Mouse (Mus musculus) brain, adult 2 months (tissue): Measurements from ENCODE around the gene Rft1.

Source experiments
- DNase-seq: peaks from one replicate; pipeline ENCODE4 v3.0.0; 2011; ENCODE audit warnings: low read depth, low spot score

Rft1 gene

DNA sequence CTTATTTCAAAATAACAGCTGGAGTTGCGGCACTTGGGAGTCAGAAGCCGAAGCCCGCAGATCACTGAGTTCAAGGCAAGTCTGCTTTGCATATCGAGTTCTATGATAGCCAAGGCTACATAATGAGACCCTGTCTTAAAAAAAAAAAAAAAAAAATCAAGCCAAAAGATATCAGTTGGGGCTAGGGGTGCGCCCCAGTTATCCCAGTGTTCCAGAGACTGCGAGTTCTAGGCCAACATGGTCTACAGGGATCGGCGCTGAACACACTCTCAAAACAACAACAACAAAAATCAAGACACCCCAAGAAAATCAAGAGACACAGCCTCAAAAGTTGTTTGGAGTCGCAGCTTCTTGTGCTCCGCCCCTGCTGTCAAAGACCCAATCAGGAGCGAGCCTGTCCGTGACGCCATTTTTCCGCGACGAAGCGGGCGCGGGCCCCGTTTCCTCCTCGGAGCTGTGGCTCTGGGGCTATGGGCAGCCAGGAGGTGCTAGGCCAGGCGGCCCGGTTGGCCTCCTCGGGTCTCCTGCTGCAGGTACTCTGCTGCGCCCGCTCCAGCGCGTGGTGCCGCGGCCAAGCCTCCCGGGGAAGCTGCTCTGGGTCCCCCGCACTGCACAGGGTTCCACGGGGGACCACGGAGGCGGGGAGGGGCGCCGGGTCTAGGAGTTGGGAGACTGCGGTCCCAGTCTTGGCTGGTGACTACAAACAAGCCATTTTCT, at the start of gene Rft1:
Gene Rft1, plus strand, starts transcription at position 418 of the 717 bp plus-strand sequence.
- DNase-seq = peak; percentile 98

DNA sequence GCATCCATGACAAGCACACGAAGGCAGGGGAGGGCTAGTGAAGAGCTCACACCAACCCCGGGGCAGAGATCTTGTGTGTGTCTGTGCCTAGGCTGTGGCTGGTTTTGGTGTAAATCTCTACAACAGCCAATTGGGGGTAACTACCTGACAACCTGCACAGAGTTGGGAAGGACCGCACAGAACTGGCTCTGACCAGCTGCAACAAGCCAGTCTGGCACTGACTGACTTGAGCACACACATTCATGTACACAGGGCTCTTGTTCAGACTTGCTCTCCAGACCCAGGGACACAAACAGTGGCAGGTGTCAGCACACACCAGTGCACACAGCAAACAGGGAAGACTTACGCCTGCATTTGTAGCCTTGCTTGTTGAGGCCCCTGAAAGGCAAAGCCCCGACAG, 47.3 kb upstream of the Rft1 start:
- no peak for DNase-seq

DNA sequence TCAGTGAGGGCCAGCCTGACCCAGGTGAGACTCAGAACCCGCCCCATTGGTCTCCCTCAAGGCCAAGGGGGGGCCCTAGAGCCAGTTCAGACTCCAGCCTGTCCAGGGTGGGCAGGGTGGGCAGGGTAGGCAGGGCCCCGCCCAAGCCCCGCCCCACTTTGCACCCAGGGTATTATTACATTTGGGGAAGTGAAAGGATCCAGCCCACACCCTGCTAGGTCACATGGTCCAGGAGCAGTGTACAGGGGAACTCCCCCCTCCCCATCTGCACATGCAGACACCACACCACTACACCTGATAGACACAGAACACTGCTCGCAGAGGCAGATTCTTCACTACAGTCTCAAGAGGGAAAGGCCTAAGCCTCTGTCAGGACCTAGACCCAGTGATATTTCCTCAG, 46.5 kb upstream of the Rft1 start:
- DNase-seq = no peak

DNA sequence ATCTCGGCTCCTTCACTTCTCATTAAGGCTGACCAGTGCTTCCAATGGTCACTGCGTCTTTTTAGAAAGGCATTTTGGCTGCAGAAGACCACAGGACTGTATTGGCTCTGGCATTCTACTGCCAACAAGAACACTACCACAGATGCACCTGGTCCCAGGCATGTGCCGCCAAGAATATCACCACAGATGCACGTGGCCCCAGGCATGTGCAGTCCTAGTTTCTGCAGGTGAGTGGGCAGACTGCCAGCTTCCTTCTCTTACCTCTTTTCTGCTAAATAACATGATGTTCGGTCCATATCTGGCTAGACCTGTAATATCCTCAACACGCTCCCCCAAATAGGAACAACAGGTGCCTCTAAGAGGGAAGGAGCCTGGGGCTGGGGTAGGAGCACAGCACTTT, 46.0 kb upstream of the Rft1 start:
- DNase-seq = peak; percentile 48

DNA sequence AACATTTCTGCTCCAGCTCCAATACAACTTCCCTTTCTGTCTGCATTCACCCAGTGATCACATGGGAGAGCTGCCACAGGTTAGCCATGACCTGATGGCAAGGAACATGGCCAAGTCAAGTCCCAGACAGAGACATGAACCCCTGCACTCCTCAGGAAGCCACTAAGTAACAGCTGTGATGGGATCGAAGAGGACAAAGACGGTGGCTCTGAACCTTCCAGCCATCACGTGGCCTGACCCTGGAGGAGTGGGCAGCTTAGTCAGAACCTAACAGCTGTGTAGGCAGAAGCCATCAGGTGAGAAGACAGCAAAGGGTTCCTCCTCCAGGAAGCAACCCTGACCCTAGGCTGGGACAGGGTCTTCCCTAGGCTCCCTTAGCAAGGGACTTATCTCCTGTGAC, 44.7 kb upstream of the Rft1 start:
- DNase-seq = no peak

DNA sequence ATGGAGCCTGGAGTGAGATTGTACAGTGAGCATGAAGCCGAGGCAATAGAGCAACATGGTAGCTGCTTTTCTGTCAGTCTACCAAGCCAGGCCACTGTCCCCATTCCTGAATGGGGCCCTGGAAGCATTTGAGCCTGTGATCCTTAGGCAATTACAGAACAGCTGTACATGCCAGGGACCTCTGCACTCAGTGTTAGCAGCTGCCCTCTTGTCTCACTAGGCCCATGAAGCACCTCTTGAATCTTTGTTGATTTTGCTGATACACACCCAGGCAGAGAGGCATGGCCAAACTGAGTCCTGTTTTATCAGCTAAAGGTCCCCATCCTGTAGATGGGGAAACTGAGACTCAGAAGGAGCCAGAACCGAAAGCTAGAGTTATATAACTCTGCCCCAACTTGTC, 43.9 kb upstream of the Rft1 start:
- no peak for DNase-seq

DNA sequence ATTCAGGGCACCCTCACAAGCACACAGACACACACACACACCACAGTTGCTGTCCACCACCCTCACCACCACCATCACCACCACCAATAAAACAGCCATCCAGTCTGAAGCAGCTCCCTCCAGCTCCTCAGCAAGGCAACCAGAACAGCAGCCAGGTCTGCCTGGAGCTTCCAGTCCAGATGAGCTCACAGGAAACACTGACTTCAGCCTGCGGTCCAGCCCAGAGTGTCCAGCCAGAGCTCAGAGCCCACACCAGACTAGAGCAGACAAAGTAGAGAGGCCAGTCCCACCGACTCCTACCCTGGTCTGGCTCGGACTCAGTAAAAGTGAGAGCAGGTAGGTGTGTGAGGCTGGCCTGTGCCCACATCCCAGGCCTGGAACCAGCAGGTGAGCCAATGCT, 43.2 kb upstream of the Rft1 start:
- DNase-seq = no peak

DNA sequence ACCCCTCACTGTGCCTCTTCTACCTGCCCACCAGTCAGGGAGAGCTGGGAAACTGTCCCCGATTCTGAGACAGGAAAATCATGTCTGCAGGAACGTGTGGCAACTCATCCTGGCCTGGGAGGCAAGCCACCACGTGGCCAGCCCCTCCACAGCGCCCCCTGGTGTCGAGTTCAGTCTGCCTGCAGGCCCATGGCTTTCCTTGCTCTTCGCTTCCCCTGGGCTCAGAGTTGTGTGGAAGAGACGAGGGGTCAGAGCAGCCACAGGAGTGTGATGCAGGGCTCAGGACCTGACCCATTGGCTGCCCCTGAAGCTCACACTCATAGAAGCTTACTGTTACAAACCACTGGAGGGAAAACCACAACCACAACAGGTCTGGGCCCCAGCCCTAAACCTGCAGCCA, 41.6 kb upstream of the Rft1 start:
- DNase-seq = peak; percentile 68

DNA sequence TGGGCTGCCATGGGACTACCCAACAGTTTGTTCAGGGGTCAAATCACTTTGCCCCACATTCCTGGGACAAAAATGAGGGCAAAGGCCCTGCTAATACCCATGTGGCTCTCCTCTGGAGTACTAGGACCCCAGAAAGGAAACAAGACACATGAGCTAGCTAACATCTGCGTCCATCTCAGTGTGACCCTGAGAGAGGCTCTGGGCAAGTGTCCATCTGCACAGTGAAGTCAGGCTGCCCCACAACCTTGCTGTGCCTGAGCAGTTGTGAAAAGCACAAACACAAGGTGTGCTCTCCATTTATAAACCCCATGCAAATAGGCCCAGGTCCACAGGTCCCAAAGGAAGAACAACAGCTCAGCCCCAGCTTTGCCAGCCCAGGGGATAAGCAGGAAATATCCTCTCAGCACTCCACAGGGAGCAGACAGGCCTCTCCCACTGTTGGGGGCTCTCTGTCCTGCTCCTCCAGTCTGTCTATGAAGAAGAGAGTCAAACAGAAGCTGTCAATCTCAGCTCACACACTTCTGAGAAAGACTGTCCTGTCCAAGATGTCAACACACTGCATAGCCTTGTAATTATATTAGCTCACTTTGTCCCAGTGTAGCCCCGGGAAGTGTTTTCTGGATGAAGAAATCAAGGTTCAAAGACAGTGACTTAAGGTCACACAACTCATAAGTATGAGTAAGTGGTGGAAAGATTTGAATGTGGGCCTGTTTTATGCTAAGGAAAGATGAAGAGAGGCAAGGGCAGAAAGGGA, 41.0 kb upstream of the Rft1 start:
- no peak for DNase-seq

DNA sequence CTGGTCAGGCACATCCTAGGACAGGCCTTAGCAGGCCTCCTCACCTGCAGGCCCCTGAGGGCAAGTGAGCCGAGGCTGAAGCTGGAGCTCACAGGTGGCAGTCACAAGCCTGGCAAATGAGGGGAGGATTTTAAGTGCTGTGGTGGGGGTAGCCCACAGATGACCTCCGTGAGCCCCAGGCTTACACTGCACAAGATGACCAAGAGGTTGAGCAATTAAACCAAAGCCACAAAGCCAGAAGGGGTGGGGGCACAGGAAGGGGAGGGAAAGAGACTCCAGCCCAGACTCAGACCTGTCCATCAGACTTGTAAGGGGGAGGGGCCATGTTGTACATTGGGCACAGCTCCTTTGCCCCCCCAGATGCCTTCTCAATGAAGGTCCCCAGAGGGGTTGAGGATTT, 37.4 kb upstream of the Rft1 start:
- DNase-seq = no peak

DNA sequence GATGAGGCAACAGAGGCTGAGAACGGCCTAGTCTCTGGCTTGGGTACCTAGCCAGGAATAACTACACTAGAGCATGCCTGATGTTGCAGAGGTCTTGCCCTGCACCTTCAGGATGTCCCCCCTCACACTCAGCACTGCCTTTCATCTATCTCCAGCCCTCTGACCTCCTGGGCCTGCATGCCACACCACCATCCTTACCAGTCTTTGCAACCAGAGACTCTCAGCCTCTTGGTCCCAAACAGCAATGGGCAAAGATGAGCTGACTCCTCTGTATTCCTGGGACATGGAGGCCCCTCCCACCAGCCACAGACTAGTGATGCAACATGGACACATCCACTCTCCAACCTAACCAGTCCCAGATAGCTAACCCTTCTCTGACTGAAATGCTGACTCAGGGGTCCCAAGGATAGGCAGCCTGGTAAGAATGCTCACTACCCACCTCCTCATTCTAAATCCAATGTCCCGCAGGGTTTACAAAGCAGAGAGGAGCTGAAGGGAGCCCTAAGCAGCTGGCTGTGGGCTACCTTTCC, 35.3 kb upstream of the Rft1 start:
- DNase-seq = no peak

DNA sequence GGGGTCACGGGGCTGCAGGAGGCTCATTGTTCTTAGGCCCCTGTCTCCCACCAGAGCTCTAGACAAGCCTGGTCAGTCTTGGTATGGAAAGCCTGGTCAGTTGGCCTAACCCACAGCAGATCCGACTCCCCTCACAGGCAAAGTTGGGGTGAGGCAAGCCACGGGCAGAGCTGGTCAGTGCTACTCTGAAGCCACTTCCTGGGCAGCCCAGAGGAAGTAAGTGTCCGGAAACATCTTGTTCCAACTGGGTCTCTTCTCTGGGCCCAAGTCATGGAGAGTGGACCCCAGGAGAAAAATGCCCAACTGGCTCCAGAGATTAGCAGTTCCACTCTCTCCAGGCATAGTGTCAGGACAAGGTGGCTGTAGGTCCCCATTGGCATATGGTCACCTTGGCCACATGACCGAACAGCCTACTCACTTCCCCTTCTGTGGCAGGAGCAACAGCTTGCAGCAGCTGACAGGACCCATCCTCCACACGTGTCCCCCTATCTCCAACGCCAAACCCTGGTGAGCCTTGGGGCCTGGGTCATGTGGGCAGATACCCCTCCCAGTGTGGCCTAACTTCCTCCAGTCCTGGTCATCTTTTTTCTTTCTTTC, 34.1 kb upstream of the Rft1 start:
- peak; percentile 77 for DNase-seq

DNA sequence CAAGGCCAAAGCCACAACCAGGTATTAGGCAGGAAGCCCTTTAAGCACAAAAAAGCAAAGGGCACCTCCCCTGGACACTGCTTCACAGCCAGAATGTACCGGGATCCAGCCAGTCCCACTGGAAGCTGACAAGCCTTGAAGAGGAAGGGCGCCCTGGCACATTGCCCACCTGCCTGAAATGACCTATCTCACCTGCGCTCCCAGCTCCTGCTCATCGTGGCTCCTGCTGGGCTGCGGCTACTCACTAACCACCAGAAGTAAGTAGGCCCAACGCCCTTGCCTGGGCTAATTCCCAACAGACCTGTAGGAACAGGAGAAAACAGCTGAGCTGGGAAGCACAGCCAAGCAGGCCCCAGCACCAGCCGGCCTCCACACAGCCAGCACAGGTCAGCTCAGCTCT, 32.0 kb upstream of the Rft1 start:
- peak; percentile 32 for DNase-seq

DNA sequence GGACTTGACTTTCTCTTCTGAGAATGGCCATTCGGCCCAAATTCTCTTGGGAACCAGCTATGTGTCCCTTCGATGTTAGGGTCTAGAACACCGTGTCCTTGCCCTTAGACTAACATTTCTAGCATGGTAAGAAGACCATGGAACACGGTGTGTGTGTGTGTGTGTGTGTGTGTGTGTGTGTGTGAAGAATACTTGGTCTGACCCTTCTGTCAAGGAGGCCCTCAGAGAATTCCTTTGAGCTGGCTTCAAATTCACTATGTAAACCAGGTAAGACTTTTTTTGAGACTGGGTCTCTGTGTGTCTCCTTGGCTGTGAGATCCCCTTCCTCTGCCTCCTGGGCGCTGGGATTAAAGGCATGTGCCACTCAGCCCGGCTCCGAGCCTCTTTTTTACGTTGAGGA, 31.6 kb upstream of the Rft1 start:
- no peak for DNase-seq

DNA sequence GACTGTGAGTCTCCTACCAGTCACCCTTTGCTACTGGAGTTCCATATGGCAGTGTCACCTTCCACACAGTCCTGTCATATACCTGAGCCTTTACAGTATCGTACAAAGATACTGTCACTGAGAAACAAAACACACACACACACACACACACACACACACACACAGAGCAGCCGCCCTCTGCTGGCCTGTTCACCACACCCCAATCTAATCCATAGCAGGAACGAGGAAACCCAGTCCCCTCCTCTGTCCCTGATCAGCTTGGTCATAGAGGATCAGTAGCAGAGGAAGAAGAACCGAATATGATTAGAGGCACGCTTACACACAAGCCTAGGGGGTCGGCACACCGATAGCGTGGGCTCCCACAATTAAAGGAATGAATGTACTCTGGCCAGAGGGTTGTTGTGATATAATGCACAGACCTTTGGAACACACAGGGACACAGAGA, 29.9 kb upstream of the Rft1 start:
- DNase-seq = no peak

DNA sequence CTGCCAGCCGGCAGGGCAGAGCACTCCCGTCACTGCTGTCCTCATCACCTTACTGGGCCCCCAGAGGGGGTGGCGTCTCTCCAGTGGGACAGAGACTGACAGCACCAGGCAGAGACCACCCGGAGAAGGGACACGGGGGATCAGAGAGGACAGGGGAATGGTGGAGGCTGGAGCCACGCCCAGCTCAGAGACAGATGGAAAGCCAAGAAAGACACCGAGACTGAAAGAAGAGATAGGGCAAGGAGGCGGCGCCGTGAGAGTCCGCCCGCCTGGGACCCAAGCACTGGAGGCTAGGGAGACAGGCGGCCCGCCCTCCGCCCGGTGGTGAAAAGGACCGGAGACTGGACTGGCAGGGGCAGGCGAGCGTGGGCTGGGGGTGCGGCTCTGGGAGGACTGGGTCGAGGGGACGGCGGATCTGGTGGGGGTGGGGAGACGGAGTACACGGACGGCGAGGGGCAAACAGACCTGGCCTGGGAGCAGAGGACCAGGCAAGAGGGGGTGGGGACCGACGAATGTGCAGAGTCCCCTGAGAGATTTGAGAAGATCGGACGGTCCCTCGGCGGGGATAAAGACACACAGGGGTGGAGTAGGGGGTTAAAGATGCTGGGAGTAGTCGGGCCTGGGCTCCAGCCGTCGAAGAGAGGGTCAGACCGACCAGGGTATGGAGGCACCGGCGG, 28.9 kb upstream of the Rft1 start:
- no peak for DNase-seq

DNA sequence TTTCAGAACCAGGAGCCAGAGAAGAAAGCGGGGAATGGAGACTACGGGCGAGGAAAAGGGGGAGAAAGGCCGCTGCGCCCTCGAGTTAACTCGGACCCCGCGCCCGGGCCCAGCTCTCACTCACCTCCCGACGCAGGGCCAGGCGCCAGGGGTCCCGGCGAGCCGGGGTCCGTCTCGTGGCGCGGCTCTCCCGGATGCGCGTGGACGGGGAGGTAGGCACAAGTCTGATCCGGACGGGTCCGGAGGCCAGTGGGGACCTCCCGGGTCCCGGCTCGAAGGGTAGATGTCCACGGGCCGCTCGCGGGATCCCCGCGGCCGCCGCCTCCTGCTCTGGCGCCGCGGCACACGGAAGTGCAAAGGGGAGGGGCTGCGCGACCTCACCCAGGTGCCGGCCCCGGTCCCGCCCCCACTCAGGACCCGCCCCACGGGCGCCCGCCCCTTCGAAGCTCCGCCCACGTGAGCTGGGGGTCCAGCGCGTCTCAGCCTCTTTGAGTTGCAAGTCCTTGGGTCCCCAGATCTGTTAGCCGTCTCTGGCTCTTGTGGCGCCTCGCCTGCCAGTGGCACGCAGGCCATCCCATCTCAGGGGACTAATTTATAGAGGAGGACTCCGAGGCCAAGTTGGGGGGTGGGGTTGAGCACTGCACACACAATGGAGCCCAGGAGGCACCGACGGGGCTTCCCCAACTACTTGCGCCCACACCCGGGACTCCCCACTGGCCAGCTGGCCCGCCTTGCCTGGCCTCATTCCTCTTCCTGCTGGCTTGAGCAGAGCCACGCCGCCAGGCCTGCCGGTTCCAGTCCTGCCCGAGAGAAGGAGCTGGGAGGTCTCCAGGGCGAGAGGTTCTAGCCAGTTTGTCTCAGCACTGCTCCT, 28.1 kb upstream of the Rft1 start, which contains the start of gene Prkcd:
Gene Prkcd, minus strand, starts transcription at position 355 of the 871 bp plus-strand sequence.
- peak; percentile 65 for DNase-seq

DNA sequence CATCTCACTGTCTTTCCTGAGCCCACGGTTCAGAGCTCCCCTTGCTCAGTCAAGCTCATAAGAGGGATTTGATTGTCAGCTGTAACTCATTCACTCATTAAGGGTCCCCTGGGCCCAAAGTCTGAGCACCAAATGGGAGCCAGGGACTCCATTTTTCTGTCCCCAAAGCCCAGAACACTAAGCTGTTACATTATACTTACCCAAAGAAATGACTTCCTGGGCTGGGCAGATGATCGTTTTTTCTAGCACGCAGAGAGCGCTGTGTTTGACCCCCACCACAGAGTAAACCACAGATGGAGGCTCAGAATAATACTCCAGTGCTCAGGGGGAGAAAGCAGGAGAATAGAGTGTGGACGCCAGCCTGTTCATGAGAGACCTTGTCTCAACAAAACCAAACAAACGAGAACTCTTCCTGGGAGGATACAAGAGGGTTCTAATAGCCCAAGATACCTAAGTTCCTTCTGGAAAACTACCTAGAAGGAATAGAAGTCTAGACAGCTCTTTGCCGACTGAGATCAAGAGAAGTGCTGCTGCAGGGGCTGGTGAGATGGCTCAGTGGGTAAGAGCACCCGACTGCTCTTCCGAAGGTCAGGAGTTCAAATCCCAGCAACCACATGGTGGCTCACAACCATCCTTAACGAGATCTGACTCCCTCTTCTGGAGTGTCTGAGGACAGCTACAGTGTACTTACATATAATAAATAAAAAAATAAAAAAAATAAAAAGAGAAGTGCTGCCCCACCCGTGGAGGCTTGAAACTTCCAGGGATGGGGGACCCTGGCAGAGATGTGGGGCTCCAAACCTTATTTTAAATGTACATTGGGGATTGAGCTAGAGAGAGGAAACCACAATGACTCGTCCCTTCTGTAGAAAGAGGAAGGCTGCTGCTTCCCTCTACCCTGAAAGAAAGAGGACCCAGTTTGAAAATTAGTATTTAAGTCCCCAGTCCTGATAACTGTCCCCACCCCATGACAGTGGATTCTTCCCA, 27.1 kb upstream of the Rft1 start:
- DNase-seq = no peak

DNA sequence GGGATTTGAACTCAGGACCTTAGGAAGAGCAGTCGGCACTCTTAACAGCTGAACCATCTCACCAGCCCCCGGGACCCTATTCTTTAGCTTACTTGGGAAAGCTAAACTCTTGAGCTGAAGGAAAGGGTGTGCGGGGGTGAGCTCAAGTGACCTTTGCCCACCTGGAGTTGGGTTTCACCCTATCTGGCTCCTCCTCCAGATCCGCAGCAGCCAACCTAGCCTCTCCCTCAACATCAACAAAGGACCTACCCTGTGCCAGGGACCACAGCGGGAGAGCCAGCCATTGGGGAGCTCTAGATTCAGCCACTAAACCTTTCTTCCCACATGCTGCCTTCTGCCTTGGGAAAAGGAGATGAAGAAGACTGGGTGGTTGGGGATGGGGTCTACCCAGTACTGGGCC, 25.9 kb upstream of the Rft1 start:
- DNase-seq = no peak

DNA sequence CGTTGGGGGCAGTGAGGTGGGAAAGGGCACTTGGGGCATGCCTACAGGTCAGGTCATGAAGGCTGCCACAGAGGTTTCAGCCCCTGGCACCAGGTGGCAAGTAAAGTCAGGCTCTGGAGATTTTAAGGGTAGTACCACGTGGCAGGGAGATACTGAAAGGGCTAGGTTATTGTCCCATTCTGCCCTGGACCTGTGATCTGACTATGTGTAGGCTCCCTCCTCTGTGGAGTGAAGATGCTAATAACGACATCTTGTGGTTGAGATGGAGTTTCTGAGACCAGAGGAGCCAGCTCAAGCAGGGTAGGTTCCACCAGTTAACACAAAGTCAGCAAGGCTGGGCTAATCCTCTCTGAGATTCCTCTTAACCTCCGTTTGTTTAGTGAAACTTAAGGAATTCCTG, 24.3 kb upstream of the Rft1 start:
- no peak for DNase-seq
